Mouse (Mus musculus) monocyte, adult 5-6 weeks (primary cell): Measurements from ENCODE around the gene H2-K1. TPM values are rescaled to one million over a fixed set of nuclear protein-coding genes. Genes with fewer than 3 reads are reported as not detected.
A peak's percentile ranks its signal among the peaks of the same experiment; 100 is the strongest.
"Not testable (repeated sequence)": the region's sequence is repeated elsewhere in the genome, so short reads cannot be mapped to it uniquely, and the experiment has no call there.

Experiments used
- ATAC-seq: fragments of 153-309, 156-312 bp; replicated peaks from 2 replicates; pipeline ENCODE4 v1.8.0; 2017; ENCODE audit warnings: mild to moderate bottlenecking; ENCODE audit not compliant: low TSS enrichment, insufficient number of reproducible peaks, severe bottlenecking, poor library complexity, low FRiP score
- total RNA-seq: library from RNA; stranded (forward); fragments of 200-1000, 200-491, 200-594 nt; gene quantifications from 3 replicates; pipeline ENCODE4 v1.2.3, GENCODE M21; 2017

H2-K1 gene
- total RNA-seq, 1 experiment from 2014 or later: 3,712 TPM

DNA sequence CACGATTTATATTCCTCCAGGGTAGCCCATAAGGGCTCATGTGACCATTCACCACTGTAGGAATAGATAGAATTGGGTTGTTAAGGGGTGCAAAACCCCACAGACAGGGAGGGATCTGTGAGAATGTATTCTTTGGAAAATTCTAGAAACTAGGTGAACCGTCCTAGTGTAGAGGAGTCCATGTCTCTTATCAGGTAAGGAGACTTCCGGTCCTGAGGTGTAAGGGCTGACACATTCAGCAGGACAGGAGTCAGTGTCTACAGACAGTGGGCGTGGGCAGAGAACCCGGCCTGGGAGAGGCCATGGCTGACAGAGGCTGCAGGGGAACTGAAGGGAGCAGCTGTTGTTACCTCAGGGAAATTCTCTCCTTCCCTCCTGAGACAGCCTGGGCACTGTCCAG is 1.4 kb downstream of the H2-K1 start:
- not testable (repeated sequence) for ATAC-seq

DNA sequence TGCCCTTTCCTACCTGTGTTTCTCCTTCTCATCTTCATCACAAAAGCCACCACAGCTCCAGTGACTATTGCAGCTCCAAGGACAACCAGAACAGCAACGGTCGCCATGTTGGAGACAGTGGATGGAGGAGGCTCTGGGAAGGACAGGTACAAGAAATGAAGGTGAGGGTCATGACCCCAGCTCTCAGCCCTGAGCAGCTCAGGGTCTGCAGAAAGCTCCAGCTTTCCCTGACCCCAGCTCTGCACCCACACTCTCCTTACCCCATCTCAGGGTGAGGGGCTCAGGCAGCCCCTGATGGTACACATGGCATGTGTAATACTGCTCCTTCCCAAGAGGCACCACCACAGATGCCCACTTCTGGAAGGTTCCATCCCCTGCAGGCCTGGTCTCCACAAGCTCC is 3.1 kb downstream of the H2-K1 start:
- ATAC-seq: not testable (repeated sequence)

DNA sequence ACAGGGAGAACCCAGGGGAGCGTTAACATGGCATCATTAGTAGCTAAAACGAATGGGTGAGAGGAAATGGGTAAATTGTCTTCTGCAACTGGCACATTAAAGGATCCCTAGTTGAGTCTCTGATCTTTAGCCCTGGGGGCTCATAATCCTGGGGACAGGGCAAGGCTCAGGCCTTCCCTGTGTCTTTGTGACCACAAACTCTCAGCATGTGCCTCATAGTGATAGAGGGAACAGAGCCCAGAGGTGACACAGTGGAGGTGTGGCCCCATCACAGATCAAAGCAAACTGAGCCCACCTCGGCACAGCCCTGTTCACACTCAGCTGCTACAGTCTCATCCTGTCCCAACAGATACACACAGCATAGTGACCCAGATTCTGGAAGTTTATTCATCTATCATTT is 4.5 kb downstream of the H2-K1 start:
- ATAC-seq: no peak

DNA sequence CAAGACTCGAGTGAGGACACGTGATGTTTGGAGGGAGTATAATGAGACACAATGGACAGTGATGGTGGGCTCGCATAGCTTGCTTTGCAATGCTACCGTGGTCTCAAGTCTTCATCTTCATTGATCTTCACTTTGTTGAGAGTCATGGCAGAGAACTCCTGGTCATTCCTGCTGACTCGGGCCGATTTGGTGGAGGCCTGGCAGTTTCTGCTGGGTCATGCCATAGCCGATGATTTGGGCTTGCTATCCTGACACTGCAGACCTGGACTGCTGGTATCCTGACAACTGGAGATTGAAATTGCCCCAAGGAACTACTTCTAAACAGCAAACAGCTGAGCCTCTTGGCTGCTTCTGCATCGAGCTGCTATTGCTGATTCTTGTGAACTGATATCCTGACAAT is 5.2 kb downstream of the H2-K1 start:
- no peak for ATAC-seq

DNA sequence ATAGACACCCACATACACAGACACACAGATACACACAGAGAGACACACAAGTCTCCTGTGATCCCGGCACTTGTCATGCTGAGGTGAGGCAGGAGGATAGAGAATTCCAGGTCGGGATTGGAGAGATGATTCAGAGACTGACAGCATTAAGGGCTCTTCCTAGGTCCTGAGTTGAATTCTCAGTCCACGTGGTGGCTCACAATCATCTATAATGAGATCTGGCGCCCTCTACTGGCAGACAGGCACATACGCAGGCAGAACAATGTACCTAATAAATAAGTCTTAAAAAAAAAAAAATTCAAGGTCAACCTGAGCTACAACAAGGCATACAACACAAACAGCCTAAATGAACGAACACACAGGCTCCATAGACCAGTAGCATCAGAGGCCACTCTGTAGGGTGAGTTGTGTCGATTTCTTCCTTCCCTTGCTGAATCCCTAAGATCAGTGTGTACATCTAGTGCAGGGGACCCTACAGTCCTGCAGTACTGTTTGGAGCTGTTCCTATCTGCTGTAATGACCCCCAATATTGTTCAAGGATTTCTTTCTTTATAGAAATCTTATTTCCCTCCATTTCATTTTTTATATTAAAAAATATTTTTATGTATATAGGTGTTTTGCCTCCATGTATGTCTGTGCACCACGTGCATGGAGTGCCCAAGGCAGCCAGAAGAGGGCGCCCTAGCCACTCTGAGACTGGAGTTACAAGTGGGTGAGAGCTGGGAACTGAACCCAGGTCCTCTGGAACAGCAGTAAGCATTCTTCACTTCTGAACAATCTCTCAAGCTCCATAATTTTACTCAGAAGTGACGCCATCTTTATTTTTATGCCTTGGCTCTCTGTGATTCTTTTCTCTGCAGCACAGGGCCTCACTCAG is 8.1 kb downstream of the H2-K1 start:
- ATAC-seq: peak; percentile 78

DNA sequence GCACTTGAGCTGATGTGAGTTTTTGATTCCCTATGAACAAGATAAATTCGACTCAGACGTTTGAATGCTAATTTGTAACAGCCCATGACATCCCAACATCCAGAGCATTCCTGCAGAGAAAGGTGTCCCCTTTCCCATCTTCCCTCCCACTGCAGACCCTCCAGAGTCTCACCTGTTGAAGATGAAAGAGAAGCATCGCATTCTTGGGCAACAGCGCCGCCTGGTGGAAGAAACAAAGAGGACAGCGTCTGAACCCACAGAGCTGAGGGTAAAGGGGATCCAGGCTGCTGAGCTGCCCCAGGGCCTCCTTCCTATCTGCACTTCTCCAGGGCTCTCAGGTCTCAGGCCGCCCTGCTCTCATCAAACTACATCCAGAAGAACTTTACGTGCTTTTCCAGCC is 18.0 kb downstream of the H2-K1 start:
- ATAC-seq: not testable (repeated sequence)

DNA sequence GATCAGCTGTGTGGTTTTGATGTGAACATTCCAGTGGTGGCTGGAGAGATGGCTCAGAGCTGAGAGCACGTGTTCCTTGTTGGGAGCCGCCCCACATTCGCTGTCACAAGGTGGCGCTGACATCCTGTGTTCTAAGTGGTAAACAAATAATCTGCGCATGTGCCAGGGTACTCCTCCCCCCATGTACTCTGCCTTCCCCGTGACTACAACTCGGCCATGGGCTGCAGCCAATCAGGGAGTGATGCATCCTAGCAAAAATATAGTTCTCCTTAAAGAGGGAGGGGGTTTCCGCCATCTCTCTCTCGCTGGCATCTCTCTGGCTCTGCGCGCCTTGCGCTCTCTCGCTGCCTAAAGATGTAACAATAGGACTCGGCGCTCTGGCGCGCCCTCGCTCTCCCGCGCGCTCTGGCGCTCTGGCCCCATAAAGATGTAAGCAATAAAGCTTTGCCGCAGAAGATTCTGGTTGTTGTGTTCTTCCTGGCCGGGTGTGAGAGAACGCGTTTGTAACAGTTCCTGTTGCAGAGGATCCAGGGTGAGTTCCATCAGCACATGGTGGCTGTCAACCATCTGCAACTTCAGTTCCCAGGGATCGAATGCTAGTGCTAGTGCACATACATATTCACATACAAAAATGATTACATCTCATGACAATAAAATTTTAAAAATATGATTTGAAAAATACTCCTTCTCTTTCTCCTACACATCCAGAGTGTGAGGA is 18.8 kb downstream of the H2-K1 start:
- ATAC-seq: peak; percentile 68

DNA sequence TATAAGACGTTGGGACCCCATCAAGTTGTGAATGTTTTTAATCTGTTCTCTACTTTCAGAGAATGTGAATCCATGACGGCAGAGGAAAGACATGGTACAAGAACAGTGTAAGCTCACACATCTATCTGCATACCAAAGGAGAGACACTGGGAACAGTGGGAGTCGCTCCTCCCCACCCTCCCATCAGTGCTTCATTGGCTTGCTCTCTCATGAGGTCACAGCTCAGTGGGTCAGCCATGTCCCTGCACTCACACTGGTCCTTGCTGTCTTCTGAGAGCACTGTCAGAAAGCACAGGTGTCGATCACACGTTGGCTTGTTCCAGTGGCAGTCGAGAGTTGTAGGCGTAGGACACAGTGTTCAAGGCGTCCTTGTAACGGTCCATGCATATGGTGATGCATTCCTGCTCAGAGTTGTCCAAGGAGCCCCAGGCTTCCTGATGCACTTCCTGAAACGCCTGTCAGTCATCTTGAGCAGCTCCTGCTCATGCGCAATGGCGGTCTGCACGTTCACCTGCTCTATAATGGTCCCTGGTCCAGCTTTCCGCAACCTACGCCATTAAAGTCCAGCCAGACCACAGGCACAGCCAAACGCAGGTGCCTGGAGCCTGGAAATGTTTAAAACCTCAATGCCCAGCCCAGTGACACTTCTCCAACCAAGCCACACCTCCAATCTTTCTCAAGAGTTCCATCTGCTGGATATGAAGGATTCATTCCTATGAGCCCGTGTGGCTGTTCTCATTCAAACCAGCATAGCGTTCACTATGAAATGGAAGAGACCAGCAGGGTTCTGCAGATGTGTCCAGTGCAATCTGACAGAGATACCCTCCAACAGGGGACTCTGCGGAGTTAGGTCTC is 19.7 kb downstream of the H2-K1 start:
- 0 out of 2 replicates have a peak, but pooled peaks have one; percentile 10 for ATAC-seq

DNA sequence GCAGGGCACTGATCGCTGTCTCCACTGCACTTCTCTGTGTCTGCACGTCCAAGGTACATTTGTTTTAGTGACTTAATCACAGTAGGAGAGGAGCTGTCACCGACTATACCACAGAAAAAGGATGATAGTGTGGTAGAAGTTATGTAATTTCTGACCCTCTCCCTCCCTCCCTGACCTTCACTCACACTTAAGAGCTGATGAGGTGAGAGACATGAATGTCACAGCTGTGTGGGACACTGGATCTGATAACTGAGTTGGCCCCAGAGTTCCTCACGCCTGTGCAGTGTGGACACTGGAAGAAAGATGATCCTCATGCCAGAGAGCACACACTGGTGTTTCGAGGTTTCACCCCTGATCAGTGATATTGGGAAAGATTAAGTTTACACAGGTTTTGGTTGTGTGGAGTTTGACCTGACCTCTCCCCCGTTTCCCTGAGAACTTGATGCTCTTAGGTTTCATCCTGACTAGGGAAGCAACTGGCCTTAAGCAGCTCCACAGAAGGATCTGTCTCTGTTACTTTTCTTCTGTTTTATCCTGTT is 20.6 kb downstream of the H2-K1 start:
- ATAC-seq: no peak

DNA sequence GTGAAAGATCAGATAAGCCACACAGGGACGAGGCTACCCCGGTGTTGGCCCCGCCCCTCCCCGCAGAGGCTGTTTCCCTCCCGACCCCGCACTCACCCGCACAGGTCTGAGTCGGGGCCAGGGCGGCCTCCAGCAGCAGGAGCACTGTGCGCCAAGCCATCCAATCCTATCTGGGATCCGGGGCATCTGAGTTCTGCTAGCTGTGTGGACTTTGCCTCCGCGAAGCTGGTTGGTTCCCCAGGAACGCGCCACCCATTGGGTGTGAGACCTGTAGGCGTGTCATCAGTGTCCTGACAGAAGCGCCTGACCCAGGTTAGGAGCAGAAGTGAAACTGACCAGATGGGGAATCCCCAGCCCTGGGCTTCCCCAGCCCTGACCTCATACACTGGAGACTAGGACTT is 21.5 kb downstream of the H2-K1 start:
- peak; percentile 89 for ATAC-seq

DNA sequence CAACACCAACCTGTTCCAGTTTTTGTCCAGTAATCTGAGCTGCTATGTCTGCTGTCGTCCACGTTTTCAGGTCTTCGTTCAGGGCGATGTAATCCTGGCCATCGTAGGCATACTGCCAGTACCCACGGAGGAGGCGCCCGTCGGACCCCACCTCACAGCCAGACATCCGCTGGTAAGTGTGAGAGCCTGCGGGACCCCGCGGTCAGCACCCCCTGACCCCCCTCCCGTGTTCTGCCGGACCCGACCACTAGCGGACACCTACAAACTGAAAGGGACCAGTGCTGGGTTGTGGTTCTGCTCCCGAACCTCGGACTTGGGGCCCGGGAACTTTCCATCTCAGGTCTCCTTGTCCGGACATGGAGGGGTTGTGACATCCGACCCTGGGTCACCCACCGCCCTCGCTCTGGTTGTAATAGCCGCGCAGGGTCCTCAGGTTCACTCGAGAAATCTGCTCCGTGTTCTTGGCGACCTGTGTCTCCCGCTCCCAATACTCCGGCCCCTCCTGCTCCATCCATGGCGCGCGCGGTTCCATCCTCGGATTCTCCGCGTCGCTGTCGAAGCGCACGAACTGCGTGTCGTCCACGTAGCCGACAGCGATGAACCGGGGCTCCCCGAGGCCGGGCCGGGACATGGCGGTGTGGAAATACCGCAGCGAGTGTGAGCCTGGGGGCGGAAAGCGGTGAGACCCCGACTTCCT is 22.1 kb downstream of the H2-K1 start:
- ATAC-seq: no peak

DNA sequence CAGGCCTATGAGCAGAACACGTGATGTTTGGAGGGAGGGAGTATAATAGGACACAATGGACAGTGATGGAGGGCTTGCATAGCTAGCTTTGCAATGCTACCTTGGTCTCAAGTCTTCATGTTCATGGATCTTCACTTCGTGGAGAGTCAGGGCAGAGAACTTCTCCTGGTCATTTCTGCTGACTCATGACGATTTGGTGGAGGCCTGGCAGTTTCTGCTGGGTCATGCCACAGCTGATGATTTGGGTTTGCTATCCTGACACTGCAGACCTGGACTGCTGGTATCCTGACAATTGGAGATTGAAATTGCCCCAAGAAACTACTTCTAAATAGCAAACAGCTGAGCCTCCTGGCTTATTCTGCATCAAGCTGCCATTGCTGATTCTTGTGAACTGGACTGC is 26.6 kb downstream of the H2-K1 start:
- no peak for ATAC-seq

DNA sequence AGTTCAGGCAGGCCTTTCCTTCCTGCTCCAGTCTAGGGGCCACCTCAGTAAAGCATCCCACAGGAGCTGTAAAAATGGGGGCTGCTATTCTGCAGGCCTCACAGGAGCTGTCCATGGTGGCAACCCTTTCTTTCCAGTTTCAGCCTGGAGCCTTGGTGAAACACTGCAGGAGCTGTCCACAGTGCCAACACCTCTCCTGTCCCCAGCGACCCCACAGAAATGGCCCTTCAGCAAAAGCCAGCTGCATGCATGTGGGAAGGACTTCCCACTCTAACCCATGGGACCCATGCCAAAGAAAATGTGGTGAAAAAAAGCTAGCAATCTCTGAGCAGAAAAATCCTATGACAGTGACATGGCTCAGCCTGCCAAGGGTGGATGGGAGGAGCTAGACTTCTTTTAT is 27.5 kb downstream of the H2-K1 start:
- ATAC-seq: no peak

DNA sequence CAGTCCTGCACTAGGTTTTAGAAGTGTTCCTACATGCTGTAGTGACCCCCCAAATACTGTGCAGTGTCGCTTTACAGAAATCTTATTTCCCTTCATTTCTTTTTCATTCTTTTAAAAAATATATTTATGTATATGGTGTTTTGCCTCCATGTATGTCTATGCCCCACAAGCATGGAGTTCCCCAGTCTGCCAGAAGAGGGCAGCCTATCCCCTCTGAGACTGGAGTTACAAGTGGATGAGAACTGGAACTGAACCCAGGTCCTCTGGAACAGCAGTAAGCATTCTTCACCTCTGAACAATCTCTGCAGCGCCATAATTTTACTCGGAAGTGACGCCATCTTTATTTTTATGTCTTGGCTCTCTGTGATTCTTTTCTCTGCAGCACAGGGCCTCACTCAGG is 30.8 kb downstream of the H2-K1 start:
- no peak for ATAC-seq

DNA sequence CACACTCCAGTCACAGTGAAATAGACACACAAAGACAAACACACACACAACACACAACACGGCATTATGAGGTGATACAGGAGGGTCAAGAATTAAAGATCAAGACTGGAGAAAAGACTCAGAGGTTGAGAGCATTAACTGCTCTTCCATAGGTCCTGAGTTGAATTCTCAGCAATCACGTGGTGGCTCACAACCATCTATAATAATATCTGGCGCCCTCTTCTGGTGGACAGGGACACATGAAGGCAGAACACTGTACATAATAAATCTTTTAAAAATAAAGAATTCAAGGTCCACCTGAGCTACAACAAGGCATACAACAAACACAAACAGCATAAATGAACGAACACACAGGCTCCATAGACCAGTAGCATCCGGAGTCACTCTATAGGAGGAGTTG is 31.2 kb downstream of the H2-K1 start:
- 0 out of 2 replicates have a peak, but pooled peaks have one; percentile 29 for ATAC-seq

DNA sequence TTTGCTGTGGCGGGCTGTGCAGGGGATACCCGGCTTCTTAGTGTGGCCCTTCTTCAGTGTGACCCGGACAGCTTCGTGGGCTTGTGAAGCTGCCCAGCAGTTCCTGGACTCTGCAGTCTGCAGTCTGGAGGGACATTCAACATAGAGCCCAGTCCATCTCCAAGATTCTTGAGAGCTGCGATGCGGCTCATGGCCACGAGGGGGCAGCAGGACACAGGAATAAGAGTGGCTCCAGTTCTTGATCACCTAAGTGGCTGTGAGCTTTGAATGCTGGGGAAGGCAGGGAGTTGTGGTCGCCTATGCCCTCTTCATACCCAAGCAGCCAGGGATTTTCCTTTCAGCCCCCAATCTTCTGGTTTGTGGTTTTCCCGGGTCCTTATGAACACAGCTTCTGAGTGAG is 31.7 kb downstream of the H2-K1 start:
- peak; percentile 93 for ATAC-seq

DNA sequence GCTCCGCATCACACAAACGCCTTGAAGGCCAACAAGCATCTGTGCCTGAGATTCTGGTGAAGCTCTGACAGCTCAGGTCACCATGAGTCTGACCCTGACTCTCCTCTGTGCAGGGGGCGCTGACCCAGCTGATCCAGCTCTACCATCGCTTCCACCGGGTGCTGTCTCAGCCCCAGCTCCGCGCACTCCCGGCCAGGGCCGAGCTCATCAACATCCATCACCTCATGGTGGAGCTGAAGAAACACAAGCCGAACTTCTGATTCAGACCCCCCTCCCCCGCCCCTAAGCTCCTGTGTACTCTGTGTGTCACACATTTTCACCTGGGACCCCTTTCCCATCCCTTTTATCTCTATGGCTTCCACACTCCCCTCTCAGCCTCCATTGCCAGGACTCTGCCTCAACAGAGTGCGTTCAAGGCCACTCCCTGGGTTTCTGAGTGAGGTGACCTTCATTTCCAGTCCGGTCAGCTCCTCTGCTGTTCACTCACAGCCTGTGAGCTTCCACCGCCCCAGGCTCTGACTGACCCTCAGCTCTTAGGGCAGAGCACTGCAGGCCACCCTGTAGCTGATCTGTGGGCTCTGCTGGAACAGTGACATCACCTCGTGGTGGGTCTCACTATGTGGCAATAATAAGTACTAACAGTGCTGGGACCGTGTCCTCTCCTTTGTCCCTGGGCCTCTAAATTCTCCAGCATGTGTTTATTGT is 34.1 kb downstream of the H2-K1 start:
- ATAC-seq: no peak
